Mouse (Mus musculus): ENCODE data around the gene Ggt1. TPM values are rescaled to one million over a fixed set of nuclear protein-coding genes. Genes with fewer than 3 reads are reported as not detected.
A peak's percentile ranks its signal among the peaks of the same experiment; 100 is the strongest.

The Ggt1 gene
- polyA plus RNA-seq, 1 experiment: 0.06 TPM

DNA sequence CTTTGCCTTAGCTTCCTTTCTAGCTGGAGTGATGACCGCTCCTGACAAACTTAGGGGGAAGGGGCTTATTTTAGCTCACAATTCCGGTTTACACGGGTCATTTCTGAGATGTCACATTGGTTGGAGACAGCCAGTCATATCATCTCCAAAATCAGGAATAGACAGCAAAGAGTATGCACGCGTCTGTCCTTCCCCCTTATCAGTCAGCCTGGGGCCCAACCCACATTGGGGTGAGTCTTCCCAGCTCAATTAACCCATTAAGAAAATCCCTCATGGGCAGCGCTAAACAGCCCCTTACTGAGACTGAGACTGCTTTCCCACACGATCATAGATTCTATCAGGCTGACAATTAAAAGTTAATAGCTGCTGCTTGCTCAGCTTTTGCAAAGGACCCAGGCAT lies 47.0 kb upstream of the Ggt1 start:
- no peak overlapping the region for H3ac ChIP-seq (ENCODE audit: control insufficient read depth, insufficient read length)
- H3K36me3 ChIP-seq (ENCODE audit: control insufficient read depth, insufficient read depth): peaks cover 4% of the 10 kb centered on the region
- H3K4me2 ChIP-seq (ENCODE audit: low read depth): no peak overlapping the region
- no peak for TF ChIP-seq TCF3 (IDR thresholded peaks at IDR 0.05; ENCODE audit: insufficient read length, low read depth)
- TF ChIP-seq SRF (IDR thresholded peaks at IDR 0.05; ENCODE audit: control insufficient read depth, insufficient read length, low read depth): no peak
- TF ChIP-seq MYOG (IDR thresholded peaks at IDR 0.05; ENCODE audit: control insufficient read depth in 1 of 3, insufficient read depth in 1 of 3, insufficient read length in 2 of 3, low read depth in 2 of 3): no peak
- no peak for TF ChIP-seq TCF12 (IDR thresholded peaks at IDR 0.05; ENCODE audit: insufficient read depth, poor library complexity, severe bottlenecking)
- TF ChIP-seq POLR2A (IDR thresholded peaks at IDR 0.05; ENCODE audit: insufficient read length, low read depth): no peak
- no peak for TF ChIP-seq POLR2AphosphoS2 (IDR thresholded peaks at IDR 0.05; ENCODE audit: insufficient read length, low read depth)
- no peak for TF ChIP-seq E2F4 (IDR thresholded peaks at IDR 0.05; ENCODE audit: insufficient read depth)
- no peak for TF ChIP-seq MYOD1 (IDR thresholded peaks at IDR 0.05; ENCODE audit: control insufficient read depth in 1 of 3, insufficient read length in 2 of 3, low read depth in 2 of 3)
- no peak for TF ChIP-seq CEBPB (IDR thresholded peaks at IDR 0.05; ENCODE audit: insufficient read depth, poor library complexity, severe bottlenecking)
- no peak for TF ChIP-seq MAX (IDR thresholded peaks at IDR 0.05; ENCODE audit: low read depth)
- peaks cover 42% of the 10 kb centered on the region for H3K79me2 ChIP-seq (ENCODE audit: control insufficient read depth, insufficient read depth)
- H3K4me3 ChIP-seq: no peak overlapping the region
- H3K27me3 ChIP-seq (ENCODE audit: control insufficient read depth, insufficient read depth, insufficient read length): no peaks in the 10 kb centered on the region

DNA sequence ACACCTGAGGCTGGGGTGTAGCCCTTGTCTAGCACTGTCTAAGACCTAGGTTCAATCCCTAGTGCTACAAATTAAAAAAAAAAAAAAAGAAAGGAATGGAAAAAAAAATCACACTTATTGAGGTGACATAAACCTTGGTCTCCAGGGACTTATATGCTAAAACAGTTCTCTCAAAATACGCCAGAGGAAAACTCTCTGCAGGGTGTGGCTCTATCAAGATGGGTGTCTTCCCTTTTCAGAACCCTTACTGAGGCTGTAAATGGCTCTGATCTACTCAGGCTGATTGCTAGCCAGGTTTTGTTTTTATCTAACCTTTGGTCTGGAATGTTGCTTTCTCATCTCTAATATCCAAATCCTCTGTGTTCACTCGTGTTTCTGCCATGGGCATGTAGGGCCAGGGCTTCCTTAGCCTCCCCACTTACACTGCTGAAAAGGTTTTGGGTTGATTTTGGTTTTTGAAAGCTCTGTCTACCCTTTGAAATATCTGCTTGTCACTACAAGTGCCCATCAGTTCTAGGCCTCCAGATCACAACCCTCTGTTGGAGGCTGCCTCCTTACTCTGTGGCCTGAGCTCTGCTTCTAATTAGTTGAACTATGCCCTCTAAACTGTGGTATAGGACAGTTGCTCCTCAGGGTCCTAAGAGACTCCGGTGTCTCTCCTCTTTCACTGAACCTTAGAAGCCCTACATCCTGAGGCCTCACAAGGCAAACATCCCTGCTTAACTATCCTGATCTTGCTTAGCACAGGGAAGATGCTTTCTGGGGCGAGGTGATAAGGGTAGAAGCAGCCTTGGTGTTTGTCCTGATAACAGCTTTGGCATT lies 46.0 kb upstream of the Ggt1 start:
- Histone ChIP-seq H3ac (ENCODE audit: control insufficient read depth, insufficient read length) (no peak overlapping the region), H3K4me3 (peak overlapping the region; percentile 80), H3K4me2 (ENCODE audit: low read depth) (peak overlapping the region; percentile 89), H3K36me3 (ENCODE audit: control insufficient read depth, insufficient read depth) (peaks cover 9% of the 10 kb centered on the region), H3K79me2 (ENCODE audit: control insufficient read depth, insufficient read depth) (peaks cover 52% of the 10 kb centered on the region), H3K27me3 (ENCODE audit: control insufficient read depth, insufficient read depth, insufficient read length) (no peaks in the 10 kb centered on the region)
- TF ChIP-seq CEBPB (IDR thresholded peaks at IDR 0.05; ENCODE audit: insufficient read depth, poor library complexity, severe bottlenecking) (no peak), MAX (IDR thresholded peaks at IDR 0.05; ENCODE audit: low read depth) (no peak), POLR2A (IDR thresholded peaks at IDR 0.05; ENCODE audit: insufficient read length, low read depth) (no peak), TCF12 (IDR thresholded peaks at IDR 0.05; ENCODE audit: insufficient read depth, poor library complexity, severe bottlenecking) (no peak), REST (IDR thresholded peaks at IDR 0.05; ENCODE audit: insufficient read depth, insufficient read length) (no peak), POLR2AphosphoS2 (IDR thresholded peaks at IDR 0.05; ENCODE audit: insufficient read length, low read depth) (no peak), SRF (IDR thresholded peaks at IDR 0.05; ENCODE audit: control insufficient read depth, insufficient read length, low read depth) (no peak), E2F4 (IDR thresholded peaks at IDR 0.05; ENCODE audit: insufficient read depth) (no peak), USF1 (IDR thresholded peaks at IDR 0.05; ENCODE audit: low read depth) (no peak), MYOG (IDR thresholded peaks at IDR 0.05; ENCODE audit: control insufficient read depth in 1 of 3, insufficient read depth in 1 of 3, insufficient read length in 2 of 3, low read depth in 2 of 3) (no peak), TCF3 (IDR thresholded peaks at IDR 0.05; ENCODE audit: insufficient read length, low read depth) (no peak), MYOD1 (IDR thresholded peaks at IDR 0.05; ENCODE audit: control insufficient read depth in 1 of 3, insufficient read length in 2 of 3, low read depth in 2 of 3) (no peak)

DNA sequence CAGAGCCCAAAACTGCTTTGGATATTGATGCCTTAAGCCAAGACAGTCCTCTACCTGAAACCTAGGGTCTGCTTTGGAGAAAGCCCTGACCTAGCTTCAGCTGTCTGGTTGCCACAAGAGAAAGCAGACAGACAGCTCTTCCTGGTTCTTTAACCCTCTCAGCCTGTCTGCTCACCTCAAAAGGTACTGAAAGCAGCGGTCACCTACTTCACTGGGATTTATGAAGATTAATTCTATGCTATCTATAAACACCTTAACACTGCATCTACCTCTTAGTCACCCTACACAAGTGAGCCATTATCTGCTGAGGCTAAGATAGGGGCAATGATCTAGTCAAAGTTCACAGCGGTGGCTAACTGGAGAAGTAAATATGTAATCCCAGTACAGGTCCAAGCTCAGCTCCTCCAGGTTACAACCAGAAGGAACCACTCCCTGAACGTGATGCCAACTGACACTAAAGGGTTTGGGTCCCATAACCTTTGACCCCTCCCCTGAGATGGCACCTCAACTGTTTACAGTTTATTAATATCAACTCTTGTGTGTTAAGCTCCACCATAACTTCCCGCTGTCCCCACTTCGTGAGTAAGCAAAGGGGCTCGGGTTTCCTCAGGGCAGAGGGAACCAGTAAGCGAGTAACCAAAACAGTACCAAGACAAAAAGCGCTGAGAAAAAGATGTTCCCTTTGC lies 45.2 kb upstream of the Ggt1 start:
- peaks cover 11% of the 10 kb centered on the region for H3K36me3 ChIP-seq (ENCODE audit: control insufficient read depth, insufficient read depth)
- peak overlapping the region; percentile 89 for H3K4me2 ChIP-seq (ENCODE audit: low read depth)
- no peak for TF ChIP-seq MYOG (IDR thresholded peaks at IDR 0.05; ENCODE audit: control insufficient read depth in 1 of 3, insufficient read depth in 1 of 3, insufficient read length in 2 of 3, low read depth in 2 of 3)
- TF ChIP-seq E2F4 (IDR thresholded peaks at IDR 0.05; ENCODE audit: insufficient read depth): no peak
- no peak for TF ChIP-seq CEBPB (IDR thresholded peaks at IDR 0.05; ENCODE audit: insufficient read depth, poor library complexity, severe bottlenecking)
- H3K79me2 ChIP-seq (ENCODE audit: control insufficient read depth, insufficient read depth): peaks cover 60% of the 10 kb centered on the region
- H3K4me3 ChIP-seq: peak overlapping the region; percentile 80
- H3ac ChIP-seq (ENCODE audit: control insufficient read depth, insufficient read length): peak overlapping the region; percentile 51
- no peaks in the 10 kb centered on the region for H3K27me3 ChIP-seq (ENCODE audit: control insufficient read depth, insufficient read depth, insufficient read length)

DNA sequence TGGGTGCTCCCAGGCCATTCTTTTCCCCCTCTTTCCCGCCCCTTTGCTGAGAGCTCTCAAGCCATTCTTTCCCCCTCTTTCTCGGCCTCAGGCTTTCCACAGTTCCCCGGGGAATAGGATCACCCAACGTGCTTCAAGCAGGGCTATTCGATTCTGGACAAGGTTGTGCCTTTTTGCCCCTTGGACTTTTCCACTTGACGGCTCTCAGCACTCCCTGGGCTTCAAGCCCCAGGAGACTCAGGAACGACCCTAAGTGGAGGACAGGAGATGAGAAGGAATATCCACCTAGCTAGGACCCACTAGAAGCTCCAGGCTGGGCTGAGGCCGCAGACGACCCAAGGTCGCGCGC lies 44.7 kb upstream of the Ggt1 start:
- TF ChIP-seq SRF (IDR thresholded peaks at IDR 0.05; ENCODE audit: control insufficient read depth, insufficient read length, low read depth) (no peak), POLR2A (IDR thresholded peaks at IDR 0.05; ENCODE audit: insufficient read length, low read depth) (no peak)

More for the DNA sequence above, 44.7 kb upstream of the Ggt1 start:
- H3ac ChIP-seq (ENCODE audit: control insufficient read depth, insufficient read length): peak overlapping the region; percentile 51
- H3K27me3 ChIP-seq (ENCODE audit: control insufficient read depth, insufficient read depth, insufficient read length): no peaks in the 10 kb centered on the region
- peak overlapping the region; percentile 89 for H3K4me2 ChIP-seq (ENCODE audit: low read depth)
- peak overlapping the region; percentile 80 for H3K4me3 ChIP-seq
- H3K36me3 ChIP-seq (ENCODE audit: control insufficient read depth, insufficient read depth): peaks cover 16% of the 10 kb centered on the region
- peaks cover 65% of the 10 kb centered on the region for H3K79me2 ChIP-seq (ENCODE audit: control insufficient read depth, insufficient read depth)
